Mouse (Mus musculus): Measurements from ENCODE around the gene 1190007I07Rik. TPM values are rescaled to one million over a fixed set of nuclear protein-coding genes. Genes with fewer than 3 reads are reported as not detected.

1190007I07Rik gene
- 35.4 and 40.9 TPM in 2 replicates for polyA plus RNA-seq (2015; fragmentation: Nextera tagmentation; extraction: Ambion mirVana)

DNA sequence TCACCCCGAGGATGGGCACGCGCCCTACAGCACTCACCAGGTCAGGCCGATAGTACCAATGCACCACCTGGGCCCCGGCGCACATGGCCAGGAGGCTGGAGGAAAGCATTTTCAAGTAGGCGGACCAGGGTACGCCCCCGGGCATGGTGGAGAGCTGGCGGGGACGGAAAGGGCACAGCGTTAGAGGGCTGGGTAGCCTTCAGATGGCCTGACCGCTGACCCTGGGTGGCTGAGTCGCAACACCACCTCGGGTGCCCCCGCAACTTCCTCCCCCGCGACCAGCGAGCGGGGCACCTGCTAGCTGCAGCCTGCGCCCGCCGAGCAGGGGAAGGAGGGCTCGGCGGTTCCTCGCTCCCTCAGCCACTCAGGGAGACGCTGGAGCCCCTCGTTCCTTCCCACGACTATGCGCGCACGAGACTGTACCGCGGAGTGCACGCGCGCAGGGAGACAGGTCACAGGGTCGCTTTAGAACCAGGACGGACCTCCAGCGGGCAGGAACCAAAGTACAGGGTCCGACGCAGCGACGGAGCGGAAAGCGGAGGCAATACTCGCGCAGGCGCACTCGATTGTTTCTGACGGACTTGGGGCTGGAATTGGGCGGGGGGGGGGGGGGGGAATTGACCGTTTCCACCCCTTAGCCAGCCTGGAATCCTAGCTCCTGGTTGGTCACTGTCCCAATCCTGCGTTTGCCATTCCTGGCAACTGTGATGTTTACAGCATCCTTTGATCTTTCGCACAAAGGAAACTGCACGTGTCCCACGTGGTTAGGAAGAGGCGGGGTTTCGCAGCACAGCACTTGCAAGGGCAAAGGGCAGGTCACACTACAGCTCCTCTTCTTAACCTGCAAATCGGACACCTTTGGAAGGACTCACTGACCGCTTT is at the start of gene 1190007I07Rik:
TSS of gene 1190007I07Rik (minus strand) at position 558 of the 882 bp plus-strand sequence.
- no peaks in the 10 kb centered on the region for H3K9me3 ChIP-seq
- peak within 1 kb of the TSS; percentile 78 for H3K4me2 ChIP-seq
- ATAC-seq (ENCODE audit: extremely low read depth, insufficient number of reproducible peaks, low FRiP score, low TSS enrichment): peak; percentile 84
- WGBS: under 1% methylated on average over 57 of the region's 61 CpGs
- H3K9ac ChIP-seq: peak within 1 kb of the TSS; percentile 85
- H3K4me1 ChIP-seq: peaks cover 9% of the 10 kb centered on the region
- H3K27ac ChIP-seq (replicated peaks): peak within 1 kb of the TSS; percentile 81
- H3K4me3 ChIP-seq: peak within 1 kb of the TSS; percentile 83
- peaks cover 15% of the 10 kb centered on the region; the same call in 1 of the 2 replicates for H3K36me3 ChIP-seq
- H3K27me3 ChIP-seq (replicated peaks): no peaks in the 10 kb centered on the region

DNA sequence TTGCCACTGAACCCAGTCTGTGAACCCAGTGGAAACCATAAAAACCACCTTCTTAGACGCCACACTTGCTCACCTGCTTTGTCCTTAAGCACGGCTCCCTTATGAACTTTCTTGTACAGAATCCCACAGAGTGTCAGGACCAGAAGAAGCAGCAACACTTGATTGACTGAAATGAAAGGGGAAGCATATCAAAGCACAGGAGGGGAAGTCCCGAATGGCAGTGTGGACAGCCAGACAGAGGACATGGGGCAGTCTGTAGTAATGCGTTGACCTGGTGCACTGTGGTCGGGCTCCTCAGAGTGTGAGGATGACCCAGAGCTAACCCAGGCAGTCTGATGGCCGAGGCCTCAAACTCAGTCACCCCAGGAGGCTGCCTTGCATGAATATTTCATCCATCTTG is 47.2 kb upstream of the 1190007I07Rik start:
- H3K4me1 ChIP-seq: peaks cover 5% of the 10 kb centered on the region
- H3K27me3 ChIP-seq (replicated peaks): no peaks in the 10 kb centered on the region
- no peak for ATAC-seq (ENCODE audit: extremely low read depth, insufficient number of reproducible peaks, low FRiP score, low TSS enrichment)
- 69% methylated on average over 6 of the region's 6 CpGs for WGBS
- no peaks in the 10 kb centered on the region for H3K9me3 ChIP-seq
- no peak overlapping the region for H3K4me2 ChIP-seq
- no peak overlapping the region for H3K9ac ChIP-seq
- no peak overlapping the region for H3K27ac ChIP-seq (replicated peaks)
- no peak overlapping the region for H3K4me3 ChIP-seq
- H3K36me3 ChIP-seq: no peaks in the 10 kb centered on the region

DNA sequence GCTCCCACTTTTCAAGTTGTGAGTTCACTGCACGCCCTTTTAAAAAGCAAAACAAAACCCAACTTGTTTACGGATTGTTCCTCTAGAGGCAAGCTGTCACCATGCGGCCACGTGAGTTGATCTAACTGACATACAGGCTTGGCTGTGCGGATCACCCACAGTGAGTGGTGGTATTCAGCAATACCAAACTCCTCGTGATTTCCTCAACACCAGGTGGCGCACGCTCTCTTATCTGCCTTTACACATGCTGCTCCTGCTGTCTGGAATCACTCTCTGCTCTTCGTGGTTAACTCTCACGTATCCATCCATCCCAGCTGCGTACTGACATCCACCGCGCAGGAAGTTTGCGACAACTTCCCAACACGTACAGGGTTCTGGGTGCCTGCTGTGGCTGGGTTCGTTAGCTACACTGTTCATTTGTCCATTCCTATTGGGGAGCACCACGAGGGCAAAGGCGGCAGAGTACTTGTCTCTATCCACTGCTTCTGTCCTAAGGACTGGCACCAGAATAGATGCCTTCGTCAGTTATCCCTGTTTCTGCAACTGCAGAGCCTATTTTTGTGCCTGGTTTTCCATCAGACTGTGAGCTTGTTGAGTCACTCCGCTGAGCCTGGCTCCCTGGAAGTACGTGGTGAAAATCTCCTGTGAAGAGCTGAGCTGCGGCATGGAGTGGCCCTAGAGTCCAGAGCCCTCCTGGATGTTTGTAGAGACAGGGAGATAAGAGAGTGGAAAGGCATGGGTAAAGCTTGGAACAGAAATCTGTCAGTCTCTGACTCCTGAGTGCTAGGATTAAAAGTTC is 43.6 kb upstream of the 1190007I07Rik start:
- H3K27ac ChIP-seq (replicated peaks): no peak overlapping the region; the same call in 1 of the 2 replicates
- H3K4me3 ChIP-seq: peak overlapping the region; percentile 40
- H3K4me2 ChIP-seq: peak overlapping the region; percentile 70
- no peaks in the 10 kb centered on the region for H3K27me3 ChIP-seq (replicated peaks)
- peak overlapping the region; percentile 74 for H3K9ac ChIP-seq
- peaks cover 5% of the 10 kb centered on the region for H3K4me1 ChIP-seq
- H3K36me3 ChIP-seq: no peaks in the 10 kb centered on the region
- H3K9me3 ChIP-seq: no peaks in the 10 kb centered on the region
- WGBS: 11% methylated on average over 22 of the region's 22 CpGs
- ATAC-seq (ENCODE audit: extremely low read depth, insufficient number of reproducible peaks, low FRiP score, low TSS enrichment): peak; percentile 31; the same call in 1 of the 2 replicates

DNA sequence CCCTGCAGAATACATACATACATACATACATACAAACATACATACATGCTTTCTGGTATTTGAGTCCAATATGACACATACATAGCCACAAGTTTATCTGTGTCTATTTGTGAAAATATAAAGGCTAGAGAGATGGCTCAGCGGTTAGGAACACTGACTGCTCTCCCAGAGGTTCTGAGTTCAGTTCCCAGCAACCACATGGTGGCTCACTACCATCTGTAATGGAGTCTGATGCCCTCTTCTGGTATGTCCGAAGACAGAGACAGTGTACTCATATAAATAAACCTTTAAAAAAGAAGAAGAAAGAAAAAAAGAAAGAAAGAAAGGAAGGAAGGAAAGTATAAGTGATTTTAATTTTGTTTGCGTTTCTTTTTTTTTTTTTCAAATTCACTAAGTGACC is 42.9 kb upstream of the 1190007I07Rik start:
- WGBS: 52% methylated on average over 3 of the region's 3 CpGs
- ATAC-seq (ENCODE audit: extremely low read depth, insufficient number of reproducible peaks, low FRiP score, low TSS enrichment): no peak
- H3K9ac ChIP-seq: no peak overlapping the region
- H3K36me3 ChIP-seq: no peaks in the 10 kb centered on the region
- no peaks in the 10 kb centered on the region for H3K27me3 ChIP-seq (replicated peaks)
- H3K4me2 ChIP-seq: peak overlapping the region; percentile 70
- H3K4me3 ChIP-seq: no peak overlapping the region
- H3K9me3 ChIP-seq: no peaks in the 10 kb centered on the region
- H3K27ac ChIP-seq (replicated peaks): no peak overlapping the region
- H3K4me1 ChIP-seq: peaks cover 5% of the 10 kb centered on the region

DNA sequence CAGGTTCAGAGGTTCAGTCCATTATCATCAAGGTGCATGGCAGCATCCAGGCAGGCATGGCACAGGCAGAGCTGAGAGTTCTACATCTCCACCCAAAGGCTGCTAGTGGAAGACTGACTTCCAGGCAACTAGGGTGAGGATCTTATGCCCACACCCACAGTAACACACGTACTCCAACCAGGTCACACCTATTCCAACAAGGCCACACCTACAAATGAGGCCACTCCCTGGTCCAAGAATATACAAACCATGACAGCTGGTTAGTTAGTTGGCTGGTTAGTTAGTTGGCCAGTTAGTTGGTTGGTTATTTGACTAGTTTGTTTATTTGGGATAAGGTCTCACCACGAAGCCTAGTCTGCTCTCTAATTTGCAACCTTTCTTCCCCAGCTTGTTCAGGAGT is 40.3 kb upstream of the 1190007I07Rik start:
- 79% methylated on average over 2 of the region's 2 CpGs for WGBS
- H3K4me2 ChIP-seq: no peak overlapping the region
- H3K27me3 ChIP-seq (replicated peaks): no peaks in the 10 kb centered on the region
- H3K9ac ChIP-seq: no peak overlapping the region
- no peaks in the 10 kb centered on the region for H3K9me3 ChIP-seq
- ATAC-seq (ENCODE audit: extremely low read depth, insufficient number of reproducible peaks, low FRiP score, low TSS enrichment): no peak
- no peak overlapping the region for H3K4me3 ChIP-seq
- H3K36me3 ChIP-seq: no peaks in the 10 kb centered on the region
- H3K27ac ChIP-seq (replicated peaks): no peak overlapping the region
- H3K4me1 ChIP-seq: peaks cover 5% of the 10 kb centered on the region

DNA sequence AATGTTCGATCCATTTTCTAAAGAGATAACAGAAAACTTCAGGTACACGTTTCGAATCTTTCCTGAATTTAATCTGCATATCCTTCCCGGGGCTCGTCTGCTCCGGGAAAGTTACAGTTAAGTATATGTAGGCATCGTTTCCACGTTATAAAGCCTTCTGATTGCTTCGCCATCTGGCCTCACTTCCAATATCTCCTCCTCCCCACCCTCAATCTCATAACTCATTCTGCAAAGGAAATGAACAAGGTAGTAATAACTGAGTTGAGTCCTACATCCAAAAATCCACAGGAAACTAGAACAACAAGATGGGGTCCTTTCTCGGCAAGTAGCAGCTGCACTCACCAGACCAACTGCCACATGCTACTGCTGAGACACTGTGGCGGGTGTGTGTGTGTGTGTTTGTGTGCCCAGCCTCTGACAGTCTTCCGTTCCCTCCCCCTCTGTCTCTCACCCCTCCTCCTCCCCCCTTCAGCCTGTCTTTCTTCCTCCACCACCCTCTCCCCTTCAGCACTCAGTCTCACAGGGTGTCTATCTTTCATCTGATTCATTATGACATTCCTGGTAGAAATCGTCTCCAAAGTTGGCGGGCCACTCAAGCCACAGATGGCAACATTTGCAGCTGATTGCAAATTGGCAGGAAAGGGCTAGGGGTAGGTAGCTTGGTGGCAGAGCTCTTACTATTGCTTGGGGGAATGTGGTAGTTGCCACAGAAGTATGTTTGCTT is 39.4 kb upstream of the 1190007I07Rik start:
- no peak for ATAC-seq (ENCODE audit: extremely low read depth, insufficient number of reproducible peaks, low FRiP score, low TSS enrichment)
- peaks cover 5% of the 10 kb centered on the region for H3K4me1 ChIP-seq
- no peaks in the 10 kb centered on the region for H3K27me3 ChIP-seq (replicated peaks)
- WGBS: 70% methylated on average over 14 of the region's 14 CpGs
- H3K4me2 ChIP-seq: no peak overlapping the region
- H3K36me3 ChIP-seq: no peaks in the 10 kb centered on the region
- H3K9ac ChIP-seq: no peak overlapping the region
- no peaks in the 10 kb centered on the region for H3K9me3 ChIP-seq
- H3K4me3 ChIP-seq: no peak overlapping the region
- H3K27ac ChIP-seq (replicated peaks): no peak overlapping the region

DNA sequence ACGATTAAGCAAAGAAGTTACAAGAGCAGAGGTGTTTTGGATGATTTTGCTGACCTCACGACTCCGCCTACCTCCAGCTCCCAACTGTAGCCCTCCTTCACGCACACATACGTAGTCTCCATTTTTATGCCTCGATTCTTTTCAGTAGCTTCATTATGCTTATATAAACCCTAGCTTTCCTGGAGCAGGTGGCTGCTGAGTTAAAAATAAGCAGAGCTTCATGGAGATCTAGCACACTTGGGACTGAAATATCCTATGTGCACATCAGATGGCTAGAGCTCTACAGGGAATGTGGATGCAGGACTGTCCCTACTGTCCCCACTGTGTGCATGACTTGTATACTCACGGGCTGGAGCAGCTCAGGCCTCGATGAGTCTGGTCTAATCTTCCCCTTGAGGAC is 38.8 kb upstream of the 1190007I07Rik start:
- H3K36me3 ChIP-seq: no peaks in the 10 kb centered on the region
- WGBS: 78% methylated on average over 8 of the region's 8 CpGs
- H3K4me3 ChIP-seq: no peak overlapping the region
- H3K9ac ChIP-seq: no peak overlapping the region
- H3K4me1 ChIP-seq: peaks cover 3% of the 10 kb centered on the region
- H3K9me3 ChIP-seq: no peaks in the 10 kb centered on the region
- no peak for ATAC-seq (ENCODE audit: extremely low read depth, insufficient number of reproducible peaks, low FRiP score, low TSS enrichment)
- no peak overlapping the region for H3K27ac ChIP-seq (replicated peaks)
- no peaks in the 10 kb centered on the region for H3K27me3 ChIP-seq (replicated peaks)
- no peak overlapping the region for H3K4me2 ChIP-seq

DNA sequence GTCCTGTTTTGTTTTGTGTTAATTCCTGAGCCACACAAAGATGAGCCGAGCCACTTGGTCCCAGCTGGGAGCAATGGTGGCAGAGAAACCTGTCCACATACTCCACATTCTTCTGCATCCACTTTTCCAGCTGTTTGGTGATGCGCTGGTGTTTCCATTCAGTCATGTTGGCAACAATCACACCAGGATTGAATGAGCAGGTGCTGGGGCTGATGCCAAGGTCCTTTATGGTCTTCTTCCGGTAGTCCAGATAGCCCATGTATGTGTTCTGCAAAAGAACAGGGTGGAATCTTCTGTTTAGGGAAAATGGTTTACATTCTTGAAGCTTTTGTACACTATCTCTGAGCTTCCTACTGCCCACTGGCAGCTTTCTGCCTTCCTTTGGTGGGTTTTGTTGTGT is 31.6 kb upstream of the 1190007I07Rik start:
- H3K27ac ChIP-seq (replicated peaks): no peak overlapping the region
- ATAC-seq (ENCODE audit: extremely low read depth, insufficient number of reproducible peaks, low FRiP score, low TSS enrichment): no peak
- H3K9ac ChIP-seq: no peak overlapping the region
- WGBS: 78% methylated on average over 3 of the region's 3 CpGs
- no peak overlapping the region for H3K4me2 ChIP-seq
- H3K4me1 ChIP-seq: no peaks in the 10 kb centered on the region
- no peaks in the 10 kb centered on the region for H3K27me3 ChIP-seq (replicated peaks)
- peaks cover 30% of the 10 kb centered on the region for H3K36me3 ChIP-seq
- no peaks in the 10 kb centered on the region for H3K9me3 ChIP-seq
- H3K4me3 ChIP-seq: no peak overlapping the region

DNA sequence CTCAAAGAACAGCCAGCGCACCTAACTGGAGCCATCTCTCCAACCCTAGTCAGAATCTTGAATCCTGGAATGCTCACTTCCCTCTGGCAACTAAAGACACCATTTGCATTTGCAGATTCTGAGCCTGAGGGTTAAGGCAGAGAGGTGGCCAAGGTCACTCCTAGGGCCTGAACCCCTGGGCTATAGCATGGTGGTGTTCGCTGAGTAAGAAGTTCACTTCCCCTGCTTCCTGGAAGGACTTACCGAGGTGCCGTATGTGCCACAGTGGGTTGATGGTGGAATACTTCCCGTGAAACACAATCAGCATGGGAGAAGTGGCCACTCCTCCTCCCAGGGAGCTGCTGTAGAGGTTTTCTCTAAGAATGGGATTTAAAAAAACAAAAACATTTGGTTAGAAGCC is 29.6 kb upstream of the 1190007I07Rik start:
- H3K4me3 ChIP-seq: no peak overlapping the region
- WGBS: 69% methylated on average over 5 of the region's 5 CpGs
- H3K27ac ChIP-seq (replicated peaks): no peak overlapping the region
- H3K9me3 ChIP-seq: no peaks in the 10 kb centered on the region
- no peak overlapping the region for H3K4me2 ChIP-seq
- H3K27me3 ChIP-seq (replicated peaks): no peaks in the 10 kb centered on the region
- ATAC-seq (ENCODE audit: extremely low read depth, insufficient number of reproducible peaks, low FRiP score, low TSS enrichment): no peak
- H3K9ac ChIP-seq: no peak overlapping the region
- H3K36me3 ChIP-seq: peaks cover 39% of the 10 kb centered on the region
- no peaks in the 10 kb centered on the region for H3K4me1 ChIP-seq

DNA sequence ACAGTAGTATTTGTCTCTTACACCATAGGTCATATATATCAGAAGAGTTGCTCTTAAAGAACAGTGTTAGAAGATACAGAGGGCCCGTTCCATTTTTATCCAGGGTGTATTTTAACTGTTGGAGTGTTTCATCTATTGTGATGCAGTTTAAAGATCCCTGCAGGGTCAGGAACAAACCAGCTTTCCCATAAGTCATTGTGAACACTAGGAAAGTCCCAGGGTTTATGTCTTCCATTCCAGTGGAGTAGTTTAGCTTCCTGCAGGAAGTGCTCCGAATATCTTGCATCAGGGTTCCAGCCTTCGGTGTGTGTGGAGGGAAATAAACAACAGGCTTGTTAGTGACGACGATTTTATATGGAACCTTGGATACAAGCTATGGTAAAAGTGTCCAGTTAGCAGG is 28.2 kb upstream of the 1190007I07Rik start:
- Histone ChIP-seq H3K9ac (no peak overlapping the region), H3K36me3 (peaks cover 52% of the 10 kb centered on the region), H3K4me1 (no peaks in the 10 kb centered on the region), H3K27ac (replicated peaks) (no peak overlapping the region), H3K4me3 (no peak overlapping the region), H3K27me3 (replicated peaks) (no peaks in the 10 kb centered on the region), H3K4me2 (no peak overlapping the region), H3K9me3 (no peaks in the 10 kb centered on the region)
- WGBS: 86% methylated on average over 5 of the region's 5 CpGs
- ATAC-seq (ENCODE audit: extremely low read depth, insufficient number of reproducible peaks, low FRiP score, low TSS enrichment): no peak

DNA sequence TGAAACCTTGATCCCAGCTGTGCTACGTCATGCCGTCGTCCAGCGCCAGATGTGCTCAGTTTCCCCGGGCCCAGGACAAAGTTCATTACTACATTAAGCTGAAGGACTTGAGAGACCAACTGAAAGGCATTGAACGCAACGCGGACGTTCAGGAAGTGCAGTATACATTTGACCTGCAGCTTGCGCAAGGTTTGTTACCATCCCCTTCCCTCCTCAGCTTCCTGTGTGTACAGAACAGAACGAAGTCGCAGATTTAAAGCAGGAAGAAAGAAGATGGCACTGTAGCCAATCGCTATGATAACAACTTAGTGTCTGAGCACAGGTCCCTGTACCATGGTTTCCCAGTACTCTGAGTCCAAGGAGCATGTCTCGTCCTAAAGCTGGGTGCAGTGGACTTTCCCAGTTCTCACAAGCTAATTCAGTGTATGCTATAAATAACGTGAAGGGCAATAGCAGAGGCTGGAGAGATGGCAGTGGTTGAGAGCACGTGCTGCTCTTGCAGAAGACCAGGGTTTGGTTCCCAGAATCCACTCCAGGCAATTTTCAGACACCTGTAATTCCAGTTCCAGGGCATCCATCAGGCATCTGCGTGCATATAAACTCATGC is 24.3 kb upstream of the 1190007I07Rik start:
- 83% methylated on average over 17 of the region's 17 CpGs for WGBS
- no peaks in the 10 kb centered on the region for H3K9me3 ChIP-seq
- ATAC-seq (ENCODE audit: extremely low read depth, insufficient number of reproducible peaks, low FRiP score, low TSS enrichment): no peak

More for the DNA sequence above, 24.3 kb upstream of the 1190007I07Rik start:
- Histone ChIP-seq H3K36me3 (peaks cover 80% of the 10 kb centered on the region), H3K4me2 (no peak overlapping the region), H3K27me3 (replicated peaks) (no peaks in the 10 kb centered on the region), H3K4me1 (no peaks in the 10 kb centered on the region), H3K9ac (no peak overlapping the region), H3K4me3 (no peak overlapping the region), H3K27ac (replicated peaks) (no peak overlapping the region)

Data from heart, embryonic 13.5 days (tissue).